Mouse (Mus musculus): ENCODE results near the gene Zfp30.
A peak's percentile ranks its signal among the peaks of the same experiment; 100 is the strongest.

Gene Zfp30

DNA sequence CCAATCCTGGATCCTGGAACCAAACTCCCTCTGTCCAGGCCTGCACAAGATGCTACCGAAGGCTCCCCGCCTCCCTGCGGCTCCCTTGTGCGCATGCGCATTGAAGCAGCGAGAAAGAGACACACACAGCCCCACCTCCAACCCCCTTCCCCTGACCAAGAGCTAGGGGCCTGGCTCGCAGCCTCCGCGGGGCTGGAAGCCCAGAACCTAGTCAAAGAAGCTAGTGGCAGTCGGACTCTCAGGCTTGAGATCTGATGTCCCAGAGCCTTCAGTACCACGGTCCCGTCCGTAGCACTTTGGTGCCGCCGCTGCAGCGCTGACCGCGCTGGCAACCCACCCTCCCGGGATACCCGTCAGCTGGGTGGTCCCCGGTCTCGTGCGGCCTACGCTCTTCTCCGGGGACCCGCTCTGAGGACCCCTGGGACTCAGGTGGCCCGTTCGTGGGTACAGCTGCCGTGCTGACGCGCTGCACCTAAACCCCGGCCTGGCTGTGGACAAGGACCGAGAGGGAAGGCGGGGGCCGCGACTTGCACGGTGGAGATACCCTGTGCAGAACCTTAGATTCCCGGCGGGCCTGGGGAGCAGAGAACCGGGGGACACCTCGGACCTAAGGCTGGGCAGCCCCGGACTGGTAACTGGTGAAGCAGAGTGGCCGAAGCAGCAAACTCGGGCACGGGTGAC, at the start of gene Zfp30:
Gene Zfp30, plus strand, starts transcription at position 128 of the 681 bp plus-strand sequence.
- peak; percentile 87 for DNase-seq (ENCODE audit: low spot score in 2 of 2)

DNA sequence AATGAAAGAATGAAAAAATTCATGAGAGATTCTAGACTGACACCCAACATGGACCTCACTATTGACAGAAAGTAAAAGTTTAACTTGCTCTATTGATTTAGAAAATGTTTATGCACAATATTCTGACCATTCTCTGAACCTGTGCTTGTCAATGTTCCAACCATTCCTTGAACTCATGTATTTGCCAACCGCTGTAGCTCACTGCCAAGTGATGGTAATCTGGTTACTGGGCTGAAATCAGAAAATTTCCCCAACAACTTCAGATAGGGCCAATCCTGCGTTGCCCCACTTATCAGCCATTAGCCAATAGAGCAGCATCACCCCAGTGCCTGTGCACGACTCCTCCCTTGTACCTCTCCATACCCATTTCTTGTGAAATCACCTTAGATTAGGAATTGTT, 41.5 kb upstream of the Zfp30 start:
- no peak for DNase-seq (ENCODE audit: low spot score in 2 of 2)

DNA sequence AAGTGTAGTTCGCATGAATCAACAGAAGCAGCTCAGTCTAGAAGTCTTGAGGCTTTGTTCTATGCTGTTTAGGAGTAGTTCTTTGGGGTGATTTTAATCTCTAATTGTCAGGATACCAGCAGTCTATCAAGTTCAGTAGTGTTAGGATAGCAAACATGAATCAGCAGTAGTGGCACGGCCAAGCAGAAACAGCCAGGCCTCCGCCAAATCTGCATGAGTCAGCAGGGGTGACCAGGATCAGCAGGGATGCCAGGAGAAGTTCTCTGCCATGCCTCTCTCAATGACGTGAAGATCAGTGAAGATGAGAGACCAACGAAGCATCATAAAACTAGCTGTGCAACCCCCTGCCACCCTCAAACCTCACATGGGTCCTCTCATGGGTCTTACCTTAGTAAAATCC, 23.3 kb upstream of the Zfp30 start:
- DNase-seq (ENCODE audit: low spot score in 2 of 2) = no peak

DNA sequence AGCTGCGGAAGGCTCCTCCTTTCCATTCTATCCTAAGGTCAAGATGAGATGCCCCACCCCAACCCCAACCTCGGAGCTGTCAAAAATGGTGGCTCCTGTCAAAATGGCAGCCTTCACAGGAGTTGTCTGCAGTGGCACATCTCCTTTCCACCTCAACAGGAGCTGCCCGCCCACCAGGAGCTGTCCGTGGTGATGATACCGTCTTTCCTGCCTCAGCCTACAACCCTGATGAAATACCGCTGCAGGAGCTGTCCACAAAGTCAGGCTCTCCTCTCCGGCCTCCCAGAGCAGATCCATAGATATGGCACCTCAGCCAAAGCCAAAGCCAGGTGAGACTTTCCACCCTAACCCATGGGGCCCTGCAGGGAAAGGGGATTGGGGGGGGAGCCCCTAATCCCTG, 19.1 kb upstream of the Zfp30 start:
- DNase-seq (ENCODE audit: low spot score in 2 of 2) = no peak

DNA sequence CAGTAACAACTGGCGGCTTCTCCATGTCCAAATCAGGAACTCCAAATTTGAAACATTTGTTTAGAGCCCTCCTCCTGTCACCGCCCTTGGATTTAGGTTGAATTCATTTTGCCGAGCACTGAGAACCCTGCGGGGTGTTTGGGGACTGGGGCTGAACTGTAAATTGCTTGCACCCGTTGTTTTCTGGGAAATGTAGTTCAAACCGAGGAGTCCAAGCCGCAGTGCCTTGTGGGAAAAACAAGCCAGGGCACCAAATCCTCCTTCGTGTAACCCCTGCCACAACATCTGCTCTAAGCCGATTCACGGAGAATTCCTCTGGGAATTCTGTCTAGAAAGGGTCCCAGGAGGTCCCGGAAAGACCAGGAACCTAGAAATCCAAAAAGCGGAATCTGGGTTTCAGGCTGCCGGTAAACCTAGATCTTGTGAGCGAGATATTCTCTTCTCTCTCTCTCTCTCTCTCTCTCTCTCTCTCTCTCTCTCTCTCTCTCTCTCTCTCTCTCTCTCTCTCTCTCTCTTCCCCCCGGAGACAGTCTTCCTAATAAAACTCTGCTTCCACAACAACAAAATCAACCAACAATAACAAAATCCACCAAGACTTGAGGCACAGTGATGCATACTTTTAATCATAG, 16.6 kb upstream of the Zfp30 start:
- DNase-seq (ENCODE audit: low spot score in 2 of 2) = peak; percentile 85 to 90

DNA sequence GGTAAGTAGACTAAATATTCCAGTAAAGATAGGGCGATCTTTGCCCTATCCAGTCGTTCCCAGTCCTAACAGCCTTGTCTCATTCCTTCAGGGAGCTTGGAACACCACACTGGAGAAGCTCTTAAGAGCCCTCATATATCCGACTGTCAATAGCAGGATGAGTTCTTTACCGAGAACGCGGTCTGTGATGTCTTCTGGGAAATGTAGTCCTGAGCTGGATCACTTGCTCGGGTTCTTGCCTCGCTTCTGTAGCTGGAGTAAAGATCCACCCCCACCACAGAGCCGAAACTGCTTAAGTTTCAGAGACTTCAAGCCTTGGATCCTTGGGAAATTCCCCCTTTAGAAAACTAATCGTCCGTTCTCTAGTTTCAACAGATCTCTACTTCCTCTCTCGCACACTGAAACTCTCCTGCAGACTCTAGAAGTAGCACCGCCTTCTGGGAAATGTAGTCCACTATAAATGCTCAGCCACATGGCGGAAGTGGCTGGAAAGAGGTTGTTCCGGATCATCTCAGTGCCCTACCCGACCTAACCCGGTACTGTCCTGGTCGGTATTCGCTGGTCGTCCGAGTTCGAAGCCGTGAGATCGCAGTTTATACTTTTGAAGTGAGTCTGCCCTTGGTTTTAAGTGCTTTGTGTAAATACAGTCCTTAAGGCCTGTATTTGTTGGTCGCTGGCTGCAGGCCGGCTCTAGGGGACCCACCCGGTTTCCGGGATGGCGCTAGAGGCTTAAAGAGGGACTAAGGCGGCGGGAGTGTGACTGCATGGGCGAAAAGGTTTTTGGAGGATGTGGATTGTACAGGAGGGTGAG, 15.5 kb upstream of the Zfp30 start, which contains the start of gene Zfp84:
Gene Zfp84, plus strand, starts transcription at position 463 of the 811 bp plus-strand sequence.
- DNase-seq (ENCODE audit: low spot score in 2 of 2) = peak; percentile 88 to 95

DNA sequence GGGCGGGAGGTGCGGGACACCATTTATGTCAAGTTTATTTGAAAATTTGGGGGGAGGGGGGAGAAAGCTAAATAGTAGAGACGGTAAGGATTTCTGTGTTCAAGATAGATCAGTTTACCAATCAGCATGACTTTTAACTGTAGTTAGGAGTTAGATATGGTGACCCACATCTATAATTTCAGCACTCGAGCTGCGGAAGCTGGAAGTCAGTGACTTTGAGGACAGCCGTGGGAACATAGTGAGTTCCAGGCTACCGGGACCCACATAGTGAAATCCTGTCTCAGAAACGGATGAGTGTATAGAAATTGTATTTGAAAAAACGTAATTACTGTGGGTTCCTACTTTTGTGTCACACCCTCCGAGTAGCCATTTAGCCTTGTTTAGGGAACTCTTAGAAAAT, 14.8 kb upstream of the Zfp30 start:
- DNase-seq (ENCODE audit: low spot score in 2 of 2) = no peak

DNA sequence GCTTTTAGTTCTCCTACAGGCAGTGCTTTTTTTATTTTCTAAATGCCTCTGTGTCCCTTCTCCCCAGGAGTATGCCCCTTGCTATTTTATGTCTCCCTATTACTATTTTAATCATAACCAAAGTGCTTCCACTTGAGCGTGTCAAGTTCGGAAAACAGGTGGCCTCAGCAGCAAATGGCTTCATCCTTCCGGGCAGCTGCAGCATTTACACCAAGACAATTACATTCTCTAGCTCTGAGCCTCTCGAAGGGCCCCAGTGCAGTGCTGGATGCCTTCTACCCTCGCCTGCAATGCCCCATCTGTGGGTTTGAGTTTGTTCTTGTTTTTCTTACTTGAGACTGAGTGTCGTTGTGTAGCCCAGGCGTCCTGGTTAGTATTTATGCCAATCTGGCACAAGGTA, 10.3 kb upstream of the Zfp30 start:
- no peak for DNase-seq (ENCODE audit: low spot score in 2 of 2)

DNA sequence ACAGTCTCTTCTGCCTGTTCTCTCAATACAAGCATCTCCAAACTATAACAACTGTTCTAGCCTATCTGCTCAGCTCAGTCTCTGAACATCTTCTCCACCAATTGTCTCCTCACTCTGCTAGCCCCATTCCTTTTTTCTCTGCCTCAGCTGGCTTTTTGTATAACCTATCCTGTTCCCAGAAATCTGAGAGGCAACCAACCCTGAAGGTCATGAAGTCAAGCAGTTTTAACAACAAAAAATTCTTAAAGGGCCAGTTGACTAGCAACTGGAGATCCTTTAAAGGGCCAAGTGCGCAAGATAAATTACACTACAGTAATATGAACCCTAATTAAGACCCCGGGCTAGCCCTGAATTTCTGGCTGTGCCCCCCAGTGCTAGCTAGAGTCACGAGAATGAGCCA, 9.4 kb upstream of the Zfp30 start:
- no peak for DNase-seq (ENCODE audit: low spot score in 2 of 2)

DNA sequence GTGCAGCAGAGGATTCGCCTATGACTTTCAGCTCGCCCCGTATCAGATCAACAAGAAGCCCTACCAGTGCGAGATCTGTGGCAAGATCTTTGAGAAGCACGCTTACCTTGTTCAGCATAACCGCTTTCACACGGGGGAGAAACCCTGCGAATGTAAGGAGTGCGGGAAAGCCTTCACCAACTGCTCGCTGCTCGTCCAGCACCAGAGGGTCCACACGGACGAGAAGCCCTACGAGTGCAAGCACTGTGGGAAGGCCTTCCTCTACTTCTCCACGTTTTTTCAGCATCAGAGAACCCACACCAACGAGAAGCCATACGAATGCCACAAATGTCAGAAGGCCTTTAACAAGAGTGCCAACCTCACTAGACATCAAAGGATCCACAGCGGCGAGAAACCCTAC, 7.2 kb upstream of the Zfp30 start:
- no peak for DNase-seq (ENCODE audit: low spot score in 2 of 2)

DNA sequence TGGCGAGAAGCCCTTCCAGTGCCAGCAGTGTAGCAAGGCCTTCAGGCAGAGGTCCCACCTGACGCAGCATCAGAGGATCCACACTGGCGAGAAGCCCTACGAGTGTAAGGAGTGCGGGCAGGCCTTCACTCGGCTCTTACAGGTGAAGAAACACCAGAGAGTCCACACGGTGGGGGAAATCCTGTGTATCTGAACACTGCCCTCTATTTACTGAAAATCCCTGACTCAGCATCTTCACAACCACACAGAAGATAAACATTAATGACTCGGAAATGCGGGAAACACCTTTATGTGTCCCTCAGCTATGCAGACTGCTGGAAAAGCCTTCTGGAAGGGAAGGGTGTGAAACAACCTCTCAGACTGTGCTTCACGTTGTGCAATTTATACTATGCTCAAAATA, 6.4 kb upstream of the Zfp30 start:
- DNase-seq (ENCODE audit: low spot score in 2 of 2) = no peak

DNA sequence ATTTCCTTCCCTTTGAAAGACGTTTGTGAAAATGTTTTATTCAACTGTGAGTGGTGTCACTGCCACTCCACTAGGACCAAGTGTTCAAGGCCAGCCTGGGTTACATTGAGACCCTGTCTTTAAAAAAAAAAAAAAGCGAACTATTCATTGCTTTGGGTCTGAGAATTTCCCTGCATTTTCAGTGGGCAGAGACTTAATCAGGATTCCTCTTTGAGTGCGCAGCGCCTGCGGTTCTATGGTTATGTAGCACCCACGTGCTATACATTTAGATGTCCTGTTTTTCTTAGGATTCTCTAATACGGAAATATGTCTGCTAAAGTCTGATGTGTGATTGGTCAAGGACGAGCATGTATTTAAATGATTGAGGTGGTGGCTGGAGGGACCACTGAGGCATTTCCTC, 1.2 kb downstream of the Zfp30 start:
- peak in 1 of 2 experiments; percentile 9 for DNase-seq (ENCODE audit: low spot score in 2 of 2)

DNA sequence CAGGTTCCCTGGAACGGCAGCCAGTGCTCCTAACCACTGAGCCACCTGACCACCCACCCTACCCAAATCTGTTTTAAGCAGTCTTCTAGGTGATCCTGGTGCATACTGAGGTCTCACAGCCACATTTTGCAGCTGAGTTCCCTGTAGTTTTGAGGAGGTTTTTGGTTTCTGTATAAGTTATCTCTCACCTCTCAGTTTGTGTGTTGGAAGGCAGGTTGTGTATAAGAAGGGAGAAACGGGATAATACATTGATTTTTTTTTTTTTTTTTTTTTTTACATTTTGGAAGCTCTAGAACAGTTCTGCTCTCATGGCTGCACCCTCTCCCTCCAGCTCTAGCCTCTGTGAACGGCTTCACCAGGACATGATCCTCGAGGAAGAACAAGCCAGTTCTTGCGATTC, 2.1 kb downstream of the Zfp30 start:
- DNase-seq (ENCODE audit: low spot score in 2 of 2) = no peak

DNA sequence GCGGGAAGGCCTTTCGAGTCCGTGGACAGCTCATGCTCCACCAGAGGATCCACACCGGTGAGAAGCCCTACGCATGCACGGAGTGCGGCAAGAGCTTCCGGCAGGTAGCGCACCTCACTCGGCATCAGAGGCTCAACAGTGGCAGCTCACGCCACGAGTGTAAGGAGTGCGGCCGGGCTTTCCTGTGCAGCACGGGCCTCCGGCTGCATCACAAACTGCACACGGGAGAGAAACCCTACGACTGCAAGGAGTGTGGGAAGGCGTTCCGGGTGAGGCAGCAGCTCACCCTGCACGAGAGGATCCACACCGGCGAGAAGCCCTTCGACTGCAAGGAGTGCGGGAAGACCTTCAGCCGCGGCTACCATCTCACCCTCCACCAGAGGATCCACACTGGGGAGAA, 9.1 kb downstream of the Zfp30 start:
- no peak for DNase-seq (ENCODE audit: low spot score in 2 of 2)

DNA sequence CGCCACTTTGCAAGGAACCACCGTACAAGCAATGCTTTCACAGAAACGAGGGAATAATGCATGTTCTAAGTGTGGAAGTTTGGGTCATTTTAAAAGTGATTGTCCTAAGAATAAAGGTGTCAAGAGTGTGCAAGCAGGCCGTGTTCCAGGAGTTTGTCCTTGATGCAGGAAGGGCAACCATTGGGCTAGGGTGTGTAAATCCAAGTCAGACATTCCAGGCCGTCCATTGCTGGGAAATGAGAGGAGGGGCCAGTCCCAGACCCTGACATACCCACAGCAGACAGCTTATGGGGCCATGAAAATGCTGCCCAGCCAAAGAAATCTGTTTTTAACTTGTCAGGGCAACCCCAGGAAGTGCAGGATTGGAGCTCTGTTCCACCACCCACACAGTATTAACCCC, 23.2 kb downstream of the Zfp30 start:
- DNase-seq (ENCODE audit: low spot score in 2 of 2) = no peak

DNA sequence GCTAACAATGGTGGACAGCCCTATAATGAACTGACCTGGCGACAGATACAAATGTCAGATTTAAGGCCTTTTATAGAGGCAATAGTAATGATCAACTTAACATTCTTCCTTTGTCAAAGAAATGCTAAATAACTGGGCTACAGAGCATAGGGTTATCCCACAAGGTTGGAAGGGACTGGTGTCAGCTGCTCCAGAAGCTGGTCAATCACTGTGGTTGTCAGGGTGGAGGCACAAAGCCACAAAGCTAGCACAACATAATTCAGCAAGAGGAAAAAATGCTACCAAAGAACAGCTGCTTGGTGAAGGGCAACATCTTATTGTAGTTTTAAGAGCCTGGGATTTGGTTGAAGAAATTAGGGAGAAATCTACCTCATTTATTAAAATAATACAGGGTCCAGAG, 28.4 kb downstream of the Zfp30 start:
- DNase-seq (ENCODE audit: low spot score in 2 of 2) = no peak

DNA sequence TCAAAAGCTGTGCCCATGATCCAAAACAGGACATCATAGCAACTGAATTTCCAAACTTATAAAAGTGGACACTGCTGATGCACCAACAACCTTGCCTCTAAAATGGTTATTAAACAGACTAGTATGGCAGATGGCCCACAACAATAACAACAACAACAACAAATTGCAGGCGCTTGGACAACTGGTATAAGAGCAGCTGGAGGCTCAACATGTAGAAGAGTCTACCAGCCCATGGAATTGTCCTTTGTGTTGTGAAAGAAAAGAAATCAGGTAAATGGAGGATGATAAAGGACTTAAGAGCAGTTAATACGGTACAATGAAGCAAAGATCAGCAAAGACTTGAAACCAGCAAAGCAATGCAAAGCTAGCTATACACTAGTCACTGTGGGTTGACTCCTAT, 30.6 kb downstream of the Zfp30 start:
- no peak for DNase-seq (ENCODE audit: low spot score in 2 of 2)

DNA sequence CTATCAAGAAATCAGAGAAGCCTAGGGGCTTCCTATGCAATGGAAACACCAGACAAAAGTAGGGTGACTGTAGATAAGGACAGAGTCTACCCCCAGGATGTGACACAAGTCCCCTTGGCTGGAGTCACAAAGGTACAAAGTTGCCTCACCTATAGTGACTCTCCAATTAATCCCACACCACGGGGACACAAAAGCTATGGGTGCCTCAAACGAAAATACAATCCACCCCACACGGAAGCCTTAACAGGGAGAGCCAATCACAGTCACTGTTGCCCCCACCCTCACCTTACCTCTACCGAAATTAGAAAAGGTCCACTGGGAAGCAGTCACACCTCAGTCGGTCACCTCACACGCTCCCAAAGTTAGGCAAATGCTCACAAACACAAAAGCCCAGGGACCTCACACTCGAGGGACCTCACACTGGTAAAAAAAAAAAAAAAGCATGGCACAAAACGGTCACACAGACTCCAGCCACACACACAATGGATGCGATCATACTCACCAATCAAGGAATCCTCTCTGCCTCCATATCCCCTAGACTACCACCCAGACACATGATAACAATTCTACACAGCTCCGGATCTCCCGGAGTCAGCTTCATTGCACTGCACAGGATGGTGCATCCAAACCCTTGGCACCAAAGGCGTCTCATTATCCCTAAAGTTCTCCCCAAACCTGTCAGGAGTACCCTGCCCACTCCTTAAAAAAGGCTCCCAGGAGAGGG, 31.4 kb downstream of the Zfp30 start:
- no peak for DNase-seq (ENCODE audit: low spot score in 2 of 2)

DNA sequence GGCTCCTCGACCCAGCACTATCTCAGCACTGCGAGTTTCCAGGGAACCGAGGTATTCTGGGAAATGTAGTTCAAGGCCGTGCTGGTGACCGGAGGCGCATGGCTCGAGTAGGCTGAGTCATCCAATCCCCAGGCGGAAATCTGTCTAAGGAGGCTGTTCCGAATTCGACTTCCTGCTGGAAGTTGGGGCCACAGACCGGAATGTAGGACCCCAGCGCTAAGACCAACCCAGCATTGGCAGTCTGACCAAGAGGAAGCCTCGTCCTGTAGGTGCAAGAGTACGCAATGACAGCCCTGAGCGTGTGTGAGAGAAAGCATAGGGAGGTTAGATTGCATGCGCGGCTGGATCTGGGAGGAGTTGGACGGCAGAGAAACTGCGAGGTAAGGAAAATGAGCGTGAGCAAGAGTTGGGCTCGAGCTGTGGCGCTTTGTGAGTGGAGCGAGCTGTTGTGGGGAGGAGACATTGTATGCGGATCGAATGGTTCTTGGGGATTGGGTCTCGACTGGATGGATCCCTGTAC, 32.2 kb downstream of the Zfp30 start, which contains the start of gene Zfp790:
Gene Zfp790, plus strand, starts transcription at position 205 of the 520 bp plus-strand sequence.
- peak; percentile 87 to 94 for DNase-seq (ENCODE audit: low spot score in 2 of 2)

DNA sequence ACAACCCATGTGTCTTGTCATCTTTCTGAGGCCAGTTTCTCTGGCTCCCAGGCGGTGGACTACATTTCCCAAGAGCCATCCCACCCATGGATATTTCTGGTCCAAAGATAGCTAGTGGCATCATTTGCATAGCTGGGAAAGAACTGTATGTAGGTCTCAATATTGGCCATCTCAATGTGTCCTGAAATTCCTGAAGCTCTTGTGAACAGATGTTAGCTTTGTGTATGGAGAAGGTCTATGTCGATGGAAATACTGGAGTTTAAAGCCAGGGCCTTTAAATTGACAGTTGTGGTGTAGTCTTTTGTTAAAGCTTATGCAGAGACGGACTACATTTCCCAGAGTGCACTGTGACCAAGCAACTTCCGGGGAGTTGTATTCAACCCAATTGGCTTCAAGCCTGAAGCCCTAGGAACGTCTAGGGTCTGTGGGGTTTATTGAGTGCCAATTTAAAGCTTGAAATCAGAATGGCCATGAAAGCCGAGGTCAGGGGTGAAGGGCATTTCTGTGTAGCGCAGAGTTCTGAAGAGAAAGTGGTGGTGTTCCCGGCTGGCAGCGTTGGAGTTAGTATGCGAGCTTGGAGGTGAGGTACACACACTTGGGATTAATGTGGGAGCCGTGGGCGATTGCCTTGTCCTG, 34.9 kb downstream of the Zfp30 start:
- peak; percentile 77 to 89 for DNase-seq (ENCODE audit: low spot score in 2 of 2)

DNA sequence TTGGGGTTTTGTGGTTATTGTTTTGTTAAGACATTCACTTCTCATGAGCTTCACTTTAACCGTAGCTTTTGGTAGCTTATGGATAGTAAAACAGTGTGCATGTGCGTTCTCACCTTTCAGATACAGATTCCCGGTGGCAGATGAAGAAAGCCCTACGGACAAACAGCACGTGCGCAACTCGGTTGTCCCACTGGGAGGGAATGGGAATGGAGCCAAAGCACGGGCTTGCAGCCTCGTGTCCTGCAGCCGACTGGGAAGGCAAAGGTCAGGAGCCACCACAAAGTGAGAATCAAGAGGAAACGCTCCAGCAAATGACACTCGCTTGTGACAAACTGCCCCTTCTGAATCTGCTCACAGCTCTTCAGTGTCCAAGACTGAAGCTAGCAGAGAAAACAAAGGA, 44.2 kb downstream of the Zfp30 start:
- no peak for DNase-seq (ENCODE audit: low spot score in 2 of 2)
